Mouse (Mus musculus): ENCODE data around the gene Tfcp2l1. TPM values are rescaled to one million over a fixed set of nuclear protein-coding genes. Genes with fewer than 3 reads are reported as not detected.

The Tfcp2l1 gene
- total RNA-seq, 2 experiments from 2014 or later, result 2.1 to 2.4 TPM

GRCm38 (mm10) chr1:118727075-118727474 is 99.3 kb downstream of the Tfcp2l1 start:
- TF ChIP-seq CTCF (conservative IDR thresholded peaks at IDR 0.05), result no peak
- Histone ChIP-seq H3K27ac (no peak overlapping the region), H3K4me3 (no peak overlapping the region)
- DNase-seq (ENCODE audit: low spot score in 2 of 2), result no peak

- DNase-seq (ENCODE audit: low spot score in 2 of 2), result no peak
- no peak overlapping the region for H3K4me3 ChIP-seq
- no peak overlapping the region for H3K27ac ChIP-seq
- no peak for TF ChIP-seq CTCF (conservative IDR thresholded peaks at IDR 0.05)
These were observed 101.1 kb downstream of the Tfcp2l1 start for GRCm38 (mm10) chr1:118728796-118729195.

Other genes starting within 250 kb of the Tfcp2l1 start
- 100 to 1,000 TPM in 1 of 2 experiments, 10 to 100 TPM in 1; 92.5 to 102 TPM for gene Clasp1, start 238.9 kb upstream of the Tfcp2l1 start, total RNA-seq (2021)

Data from layer of hippocampus, adult 2 months (tissue).